Mouse (Mus musculus) retina, adult 2 months (tissue): Measurements from ENCODE around the gene Snn.
"Not testable (repeated sequence)": the region's sequence is repeated elsewhere in the genome, so short reads cannot be mapped to it uniquely, and the experiment has no call there.

ENCODE experiments used
- DNase-seq: peaks from one replicate; pipeline ENCODE4 v3.0.0-alpha.2; 2012; ENCODE audit warnings: low read depth, low spot score

The Snn gene

GRCm38 (mm10) chr16:11060645-11061044 is at the start of gene Snn:
Snn (plus strand) TSS chr16:11060945.
- no peak for DNase-seq

DNA sequence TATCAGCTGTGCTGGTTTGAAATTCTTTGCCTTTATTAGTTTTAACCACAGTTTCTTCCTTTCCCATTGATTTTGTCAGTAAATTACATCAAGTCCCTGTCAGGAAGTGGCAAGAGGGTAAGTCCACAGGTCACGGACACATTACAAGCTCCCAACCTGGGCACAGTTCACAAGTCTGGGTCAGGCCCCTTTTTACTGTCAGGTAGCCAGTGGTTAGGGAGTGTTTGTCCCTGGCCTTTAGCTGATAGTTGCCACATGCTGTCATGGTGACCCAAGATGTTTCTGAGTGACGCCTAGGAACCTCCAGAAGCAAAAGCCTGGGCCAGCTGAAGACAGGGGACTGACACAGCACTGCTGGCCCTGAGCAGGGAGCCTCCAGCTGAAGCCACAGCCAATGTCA is 49.5 kb upstream of the Snn start:
- DNase-seq = no peak

GRCm38 (mm10) chr16:11011939-11012338 is 48.8 kb upstream of the Snn start:
- no peak for DNase-seq

- DNase-seq = no peak
These were observed 47.9 kb upstream of the Snn start for GRCm38 (mm10) chr16:11012571-11013463.

DNA sequence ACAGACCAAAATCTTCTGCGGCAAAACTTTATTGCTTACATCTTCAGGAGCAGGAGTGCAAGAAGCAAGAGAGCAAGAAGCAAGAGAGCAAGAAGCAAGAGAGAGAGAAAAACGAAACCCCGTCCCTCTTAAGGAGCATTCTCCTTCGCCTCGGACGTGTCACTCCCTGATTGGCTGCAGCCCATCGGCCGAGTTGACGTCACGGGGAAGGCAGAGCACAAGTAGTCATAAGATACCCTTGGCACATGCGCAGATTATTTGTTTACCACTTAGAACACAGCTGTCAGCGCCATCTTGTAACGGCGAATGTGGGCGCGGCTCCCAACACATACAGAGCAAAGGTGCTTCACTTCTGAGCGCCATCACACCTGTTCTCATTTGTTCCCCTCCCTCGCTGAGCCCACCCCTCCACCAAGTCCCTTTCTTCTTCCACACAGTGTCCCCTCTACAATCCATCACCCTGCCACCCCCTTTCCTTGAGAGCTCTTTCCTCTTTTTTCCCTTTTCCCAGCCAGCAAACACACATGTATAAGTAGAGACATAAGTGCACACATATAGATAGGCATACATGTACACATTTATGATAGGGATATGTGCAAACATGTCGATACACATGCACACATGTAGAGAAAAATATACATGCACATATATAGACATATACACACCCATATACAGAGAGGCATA is 47.1 kb upstream of the Snn start:
- not testable (repeated sequence) for DNase-seq

DNA sequence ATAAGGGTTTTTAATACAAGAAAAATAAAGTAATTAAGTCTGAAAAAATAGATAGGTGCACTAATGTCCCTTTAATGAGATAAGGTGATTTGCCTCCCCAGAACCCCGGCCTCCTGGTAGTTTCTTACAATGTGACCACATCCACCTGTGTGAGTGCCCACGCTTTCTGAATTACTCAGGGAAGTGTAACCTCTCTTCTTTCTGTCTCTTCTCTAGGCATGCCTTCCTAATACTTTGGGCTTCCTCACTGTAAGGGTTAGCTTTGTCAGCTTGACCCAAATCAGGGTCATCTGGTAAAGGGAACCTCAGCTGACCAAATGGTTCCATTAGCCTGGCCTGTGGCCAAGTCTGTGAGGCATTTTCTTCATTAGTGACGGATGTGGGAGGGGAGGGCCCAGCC is 46.3 kb upstream of the Snn start:
- DNase-seq = no peak

- DNase-seq = no peak
These were observed 44.4 kb upstream of the Snn start for GRCm38 (mm10) chr16:11016353-11016752.

DNA sequence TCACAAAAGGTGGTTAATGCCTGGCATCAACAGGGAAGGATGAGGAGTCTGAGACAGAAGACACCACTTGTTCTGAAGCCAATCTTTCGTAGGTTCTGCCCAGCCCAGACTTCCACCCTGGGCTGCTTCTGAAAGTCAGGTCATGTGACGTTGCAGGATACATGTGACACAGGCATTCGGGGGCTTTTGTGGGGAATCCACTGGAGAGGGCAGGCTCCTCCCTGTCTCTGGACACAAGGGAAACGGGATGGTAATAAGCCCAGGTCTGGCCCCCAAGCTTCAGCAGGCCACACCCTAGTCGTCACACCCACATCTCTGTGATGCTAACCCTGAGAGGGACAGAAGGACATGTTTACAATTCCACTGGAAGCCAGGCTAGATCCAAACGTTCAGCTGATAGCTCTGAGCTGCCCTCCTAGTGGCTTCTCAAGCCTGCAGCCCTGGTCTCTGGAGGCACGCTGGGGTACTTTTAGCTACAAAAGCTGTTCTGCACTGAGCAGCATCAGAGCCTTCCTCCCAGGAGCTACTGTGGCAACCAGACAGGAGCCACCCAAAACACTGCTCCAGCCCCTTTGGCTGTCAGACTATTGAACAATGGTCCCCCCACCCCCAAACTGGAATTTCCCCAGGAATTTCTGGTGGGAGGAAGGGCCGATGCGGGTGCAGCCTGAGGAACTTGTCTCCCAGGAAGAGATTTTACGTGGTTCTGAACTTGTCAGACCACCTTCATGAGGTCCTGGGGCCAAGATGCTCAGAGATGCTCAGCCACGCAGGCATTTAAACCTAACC is 42.7 kb upstream of the Snn start:
- no peak for DNase-seq

DNA sequence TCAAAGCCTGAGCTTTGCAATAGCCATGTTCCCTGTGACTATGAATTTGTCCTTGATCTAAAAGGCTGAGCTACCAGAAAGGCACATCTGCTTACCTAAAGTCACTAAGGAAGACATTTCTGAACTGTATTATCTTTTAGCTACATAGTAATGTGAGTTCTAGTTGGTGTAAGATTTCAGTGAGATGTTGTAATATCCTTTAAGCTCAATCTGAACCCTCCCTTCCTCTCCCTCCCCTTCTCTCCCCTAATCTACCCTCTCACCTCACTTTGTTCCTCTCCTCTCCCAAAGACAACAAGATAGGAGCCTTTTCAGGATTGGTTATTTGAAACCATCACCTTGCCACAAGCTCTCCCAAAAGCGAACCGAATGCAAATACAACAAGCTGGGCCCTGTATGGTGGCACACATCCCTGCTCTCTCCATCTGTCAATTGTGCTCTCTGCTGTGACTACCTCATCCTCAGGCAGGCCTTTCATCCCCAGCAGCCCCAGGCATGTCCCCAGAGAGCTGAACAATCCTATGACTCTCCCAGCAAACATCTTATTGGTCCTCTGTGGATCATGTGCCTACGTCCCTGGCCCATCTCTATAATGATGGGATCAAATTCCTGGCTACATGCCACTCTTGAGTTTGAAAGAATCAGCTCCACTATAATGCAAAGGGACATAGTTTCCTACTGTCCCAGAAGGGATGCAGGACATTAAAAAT is 39.2 kb upstream of the Snn start:
- DNase-seq = no peak

DNA sequence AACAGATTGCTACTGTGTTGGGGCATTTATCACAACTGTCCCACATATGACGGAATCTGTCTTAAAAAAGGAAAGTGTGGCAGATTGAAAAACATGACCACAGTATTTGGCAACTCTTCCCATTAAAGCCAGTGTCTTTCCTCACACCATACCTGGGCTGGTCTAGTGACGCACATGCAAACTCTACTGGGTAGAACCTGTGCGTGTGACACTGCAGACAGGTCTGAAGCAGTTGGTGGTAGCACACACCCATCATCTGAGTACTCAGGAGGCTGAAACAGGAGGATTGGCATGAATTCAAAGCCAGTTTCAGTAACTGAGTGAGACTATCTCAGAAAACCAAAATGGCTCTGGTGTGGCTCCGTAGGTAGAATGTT is 38.6 kb upstream of the Snn start:
- no peak for DNase-seq

GRCm38 (mm10) chr16:11023618-11024017 is 37.1 kb upstream of the Snn start:
- no peak for DNase-seq

- no peak for DNase-seq
These were observed 35.9 kb upstream of the Snn start for GRCm38 (mm10) chr16:11024841-11025240.

- DNase-seq = no peak
These were observed 32.5 kb upstream of the Snn start for GRCm38 (mm10) chr16:11028206-11028605.

DNA sequence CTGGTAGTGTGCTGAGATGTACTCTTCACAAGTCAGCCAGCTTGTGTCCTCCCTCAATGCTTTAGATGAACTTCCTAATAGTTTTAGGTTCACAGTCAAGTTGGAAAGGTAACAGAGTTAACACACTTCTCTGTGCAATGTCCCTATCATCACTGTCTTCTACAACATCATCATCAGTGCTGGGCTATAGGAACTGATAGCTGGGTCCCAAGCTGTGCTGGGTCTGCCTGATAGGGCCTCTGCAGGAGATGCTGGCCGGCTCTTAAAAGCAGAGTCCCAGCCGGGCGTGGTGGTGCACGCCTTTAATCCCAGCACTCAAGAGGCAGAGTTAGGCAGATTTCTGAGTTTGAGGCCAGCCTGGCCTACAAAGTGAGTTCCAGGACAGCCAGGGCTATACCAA is 29.9 kb upstream of the Snn start:
- DNase-seq = no peak

GRCm38 (mm10) chr16:11031320-11031719 is 29.4 kb upstream of the Snn start:
- no peak for DNase-seq

- DNase-seq = peak; percentile 55
These were observed 26.4 kb upstream of the Snn start for GRCm38 (mm10) chr16:11034193-11034803.

DNA sequence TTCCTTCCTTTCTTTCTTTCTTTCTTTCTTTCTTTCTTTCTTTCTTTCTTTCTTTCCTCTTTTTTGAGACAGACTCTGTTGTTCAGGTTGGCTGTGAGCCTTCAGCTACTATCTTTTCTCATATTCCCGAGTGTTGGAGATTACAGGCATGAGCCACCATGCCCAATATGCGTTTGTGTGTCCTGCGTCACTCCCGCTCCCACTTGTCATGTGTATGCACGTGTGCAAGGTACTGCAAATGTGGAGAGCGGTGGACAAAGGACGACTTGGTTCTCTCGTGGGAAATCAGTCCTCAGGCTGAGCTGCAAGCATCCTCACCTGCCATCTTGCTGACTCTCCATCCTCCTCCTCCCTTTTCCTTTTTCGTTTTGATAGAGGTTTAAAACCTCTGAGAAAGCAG is 25.5 kb upstream of the Snn start:
- DNase-seq = no peak

GRCm38 (mm10) chr16:11035790-11036431 is 24.8 kb upstream of the Snn start:
- peak; percentile 33 for DNase-seq

GRCm38 (mm10) chr16:11040603-11041002 is 20.1 kb upstream of the Snn start:
- DNase-seq = no peak

DNA sequence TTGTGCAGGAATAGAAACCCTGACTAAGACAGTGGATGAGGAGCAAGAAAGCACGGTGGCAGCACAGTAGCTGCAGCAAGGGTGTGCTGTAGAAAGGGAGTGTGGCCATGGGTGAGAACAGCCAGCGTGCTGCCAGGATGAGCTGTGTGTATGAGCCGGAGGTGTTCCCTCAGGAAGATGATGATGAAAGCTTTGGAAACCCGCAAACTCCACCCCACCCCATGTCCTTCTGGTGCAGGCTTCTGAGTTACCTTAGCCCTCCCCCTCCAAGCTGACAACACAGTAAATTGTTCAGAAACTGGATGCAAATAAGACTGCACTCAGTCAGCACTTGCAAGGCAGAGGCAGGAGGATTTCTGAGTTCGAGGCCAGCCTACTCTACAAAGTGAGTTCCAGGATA is 17.5 kb upstream of the Snn start:
- no peak for DNase-seq

DNA sequence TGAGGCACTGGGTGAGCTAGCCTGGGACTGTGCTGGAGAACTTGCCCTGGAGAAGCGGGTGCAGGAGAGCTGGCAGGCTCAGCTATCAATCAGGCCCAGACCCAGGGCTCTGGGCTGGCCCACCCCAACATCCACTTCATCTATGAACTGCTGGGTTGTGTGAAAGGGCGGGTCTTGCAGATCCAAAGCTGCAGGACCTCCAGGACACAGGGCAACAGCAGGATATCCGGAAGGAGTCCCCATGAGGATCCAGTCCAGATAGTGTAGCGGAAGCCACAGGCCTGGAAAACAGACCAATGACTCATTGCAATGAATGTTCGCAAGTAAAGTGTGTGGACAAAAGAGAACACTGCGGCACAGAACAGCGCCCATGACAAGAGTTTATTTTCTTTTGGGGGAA is 14.3 kb upstream of the Snn start:
- DNase-seq = no peak
